Mouse (Mus musculus) myocyte (in vitro differentiated cells): ENCODE measurements around the gene Fam171a2. TPM values are rescaled to one million over a fixed set of nuclear protein-coding genes. Genes with fewer than 3 reads are reported as not detected.
"Not testable (repeated sequence)": the region's sequence is repeated elsewhere in the genome, so short reads cannot be mapped to it uniquely, and the experiment has no call there.

Experiments
- H3K27me3 ChIP-seq: one replicate; pipeline ENCODE4 v1.6.1; 2011; ENCODE audit not compliant: control insufficient read depth, insufficient read depth, insufficient read length
- H3K36me3 ChIP-seq: one replicate; pipeline ENCODE4 v1.6.1; 2011; ENCODE audit not compliant: control insufficient read depth, insufficient read depth
- H3K4me2 ChIP-seq: one replicate; pipeline ENCODE4 v1.6.1; 2011; ENCODE audit warnings: low read depth, control low read depth
- H3K4me3 ChIP-seq: one replicate; pipeline ENCODE4 v1.5.1; 2011; ENCODE audit warnings: mild to moderate bottlenecking, control low read depth, moderate library complexity
- H3K79me2 ChIP-seq: one replicate; pipeline ENCODE4 v1.6.1; 2011; ENCODE audit not compliant: control insufficient read depth, insufficient read depth
- H3ac ChIP-seq: one replicate; pipeline ENCODE4 v1.6.1; 2011; ENCODE audit not compliant: control insufficient read depth, insufficient read length
- CEBPB ChIP-seq: IDR thresholded peaks from 2 replicates; pipeline ENCODE4 v1.6.1; 2011; ENCODE audit warnings: mild to moderate bottlenecking, moderate library complexity; ENCODE audit not compliant: poor library complexity, insufficient read depth, severe bottlenecking
- E2F4 ChIP-seq: IDR thresholded peaks from one replicate; pipeline ENCODE4 v1.6.1; 2011; ENCODE audit warnings: mild to moderate bottlenecking, control low read depth, moderate library complexity; ENCODE audit not compliant: insufficient read depth
- MAX ChIP-seq: IDR thresholded peaks from one replicate; pipeline ENCODE4 v1.6.1; 2011; ENCODE audit warnings: low read depth, mild to moderate bottlenecking, control low read depth
- MYOD1 ChIP-seq, 3 experiments: IDR thresholded peaks; one replicate each; pipeline ENCODE4 v1.6.1; 2011; ENCODE audit warnings: control low read depth in 2 of 3, low read depth in 2 of 3, mild to moderate bottlenecking in 2 of 3, moderate library complexity in 1 of 3; ENCODE audit not compliant: insufficient read length in 2 of 3, control insufficient read depth in 1 of 3
- MYOG ChIP-seq, 3 experiments: IDR thresholded peaks; one replicate each; pipeline ENCODE4 v1.6.1; 2011; ENCODE audit warnings: control low read depth in 2 of 3, low read depth in 2 of 3, mild to moderate bottlenecking in 2 of 3; ENCODE audit not compliant: insufficient read length in 2 of 3, control insufficient read depth in 1 of 3, insufficient read depth in 1 of 3
- POLR2A ChIP-seq: IDR thresholded peaks from one replicate; pipeline ENCODE4 v1.6.1; 2011; ENCODE audit warnings: low read depth, mild to moderate bottlenecking, control low read depth, moderate library complexity; ENCODE audit not compliant: insufficient read length
- POLR2AphosphoS2 ChIP-seq: IDR thresholded peaks from one replicate; pipeline ENCODE4 v1.6.1; 2011; ENCODE audit warnings: low read depth, control low read depth; ENCODE audit not compliant: insufficient read length
- REST ChIP-seq: IDR thresholded peaks from one replicate; pipeline ENCODE4 v1.6.1; 2011; ENCODE audit warnings: mild to moderate bottlenecking, control low read depth, moderate library complexity; ENCODE audit not compliant: insufficient read depth, insufficient read length
- SRF ChIP-seq: IDR thresholded peaks from one replicate; pipeline ENCODE4 v1.6.1; 2011; ENCODE audit warnings: low read depth; ENCODE audit not compliant: control insufficient read depth, insufficient read length
- TCF12 ChIP-seq: IDR thresholded peaks from one replicate; pipeline ENCODE4 v1.6.1; 2011; ENCODE audit warnings: mild to moderate bottlenecking, control low read depth; ENCODE audit not compliant: poor library complexity, insufficient read depth, severe bottlenecking
- TCF3 ChIP-seq: IDR thresholded peaks from one replicate; pipeline ENCODE4 v1.6.1; 2011; ENCODE audit warnings: low read depth, control low read depth; ENCODE audit not compliant: insufficient read length
- USF1 ChIP-seq: IDR thresholded peaks from one replicate; pipeline ENCODE4 v1.6.1; 2011; ENCODE audit warnings: low read depth, mild to moderate bottlenecking, control low read depth, moderate library complexity
- polyA plus RNA-seq: library from polyadenylated mRNA; unstranded; fragments of >200 nt; fragmentation: generic; extraction: Trizol; gene quantifications from one replicate; pipeline ENCODE4 v1.2.1, GENCODE M21; 2012; ENCODE audit warnings: missing spikeins

The Fam171a2 gene
- polyA plus RNA-seq, 1 experiment, result 162 TPM

GRCm38 (mm10) chr11:102411061-102411460 lies 36.4 kb downstream of the Fam171a2 start:
- H3K4me3 ChIP-seq, result no peak overlapping the region
- H3K27me3 ChIP-seq, result no peaks in the 10 kb centered on the region
- peak overlapping the region; percentile 61 for H3K4me2 ChIP-seq
- H3K79me2 ChIP-seq, result peaks cover 11% of the 10 kb centered on the region
- H3ac ChIP-seq, result no peak overlapping the region
- no peaks in the 10 kb centered on the region for H3K36me3 ChIP-seq
- no peak for TF ChIP-seq POLR2A
- no peak for TF ChIP-seq USF1
- no peak for TF ChIP-seq E2F4
- no peak for TF ChIP-seq TCF12
- TF ChIP-seq SRF, result no peak
- TF ChIP-seq MYOD1 (IDR thresholded peaks at IDR 0.05; ENCODE audit: control insufficient read depth in 1 of 3, insufficient read length in 2 of 3, low read depth in 2 of 3), result no peak
- TF ChIP-seq TCF3, result no peak
- TF ChIP-seq POLR2AphosphoS2, result no peak
- no peak for TF ChIP-seq MAX
- TF ChIP-seq REST, result no peak
- no peak for TF ChIP-seq MYOG (IDR thresholded peaks at IDR 0.05; ENCODE audit: control insufficient read depth in 1 of 3, insufficient read depth in 1 of 3, insufficient read length in 2 of 3, low read depth in 2 of 3)

GRCm38 (mm10) chr11:102410345-102410744 lies 37.1 kb downstream of the Fam171a2 start:
- not testable (repeated sequence) for H3K4me2 ChIP-seq, H3K36me3 ChIP-seq, H3ac ChIP-seq, H3K27me3 ChIP-seq, H3K4me3 ChIP-seq
- peaks cover 18% of the 10 kb centered on the region for H3K79me2 ChIP-seq

- Histone ChIP-seq H3K4me3 (no peak overlapping the region), H3ac (no peak overlapping the region), H3K27me3 (no peaks in the 10 kb centered on the region), H3K4me2 (no peak overlapping the region), H3K79me2 (peaks cover 21% of the 10 kb centered on the region), H3K36me3 (no peaks in the 10 kb centered on the region)
- TF ChIP-seq MYOG (IDR thresholded peaks at IDR 0.05; ENCODE audit: control insufficient read depth in 1 of 3, insufficient read depth in 1 of 3, insufficient read length in 2 of 3, low read depth in 2 of 3), result no peak
- no peak for TF ChIP-seq SRF
- no peak for TF ChIP-seq MAX
- TF ChIP-seq MYOD1 (IDR thresholded peaks at IDR 0.05; ENCODE audit: control insufficient read depth in 1 of 3, insufficient read length in 2 of 3, low read depth in 2 of 3), result no peak
- TF ChIP-seq TCF12, result no peak
- TF ChIP-seq POLR2A, result no peak
- TF ChIP-seq TCF3, result no peak
- TF ChIP-seq USF1, result no peak
- TF ChIP-seq POLR2AphosphoS2, result no peak
- TF ChIP-seq CEBPB, result no peak
- no peak for TF ChIP-seq REST
- TF ChIP-seq E2F4, result no peak
Observed at GRCm38 (mm10) chr11:102409795-102410330, 37.6 kb downstream of the Fam171a2 start.

GRCm38 (mm10) chr11:102408888-102409794 lies 38.3 kb downstream of the Fam171a2 start:
- Histone ChIP-seq H3K27me3 (no peaks in the 10 kb centered on the region), H3K36me3 (no peaks in the 10 kb centered on the region), H3K4me3 (peak overlapping the region; percentile 83), H3K4me2 (peak overlapping the region; percentile 84), H3ac (no peak overlapping the region), H3K79me2 (peaks cover 21% of the 10 kb centered on the region)
- TF ChIP-seq TCF12 (no peak), SRF (no peak), POLR2AphosphoS2 (no peak), MAX (no peak), REST (no peak), MYOG (IDR thresholded peaks at IDR 0.05; ENCODE audit: control insufficient read depth in 1 of 3, insufficient read depth in 1 of 3, insufficient read length in 2 of 3, low read depth in 2 of 3) (no peak), E2F4 (no peak), USF1 (no peak), TCF3 (no peak), MYOD1 (IDR thresholded peaks at IDR 0.05; ENCODE audit: control insufficient read depth in 1 of 3, insufficient read length in 2 of 3, low read depth in 2 of 3) (no peak), CEBPB (no peak), POLR2A (no peak)
